Mouse (Mus musculus): ENCODE measurements around the gene Dlg4. TPM values are rescaled to one million over a fixed set of nuclear protein-coding genes. Genes with fewer than 3 reads are reported as not detected.
A peak's percentile ranks its signal among the peaks of the same experiment; 100 is the strongest.

Dlg4 gene
- total and polyA plus RNA-seq, 3 experiments: 6.5 to 24.7 TPM; not detected in 1

- TF ChIP-seq CTCF (IDR thresholded peaks at IDR 0.05 in 2 of 3, conservative IDR thresholded peaks at IDR 0.05 in 1 of 3; ENCODE audit: control insufficient read depth in 1 of 3, insufficient read depth in 1 of 3, low read depth in 2 of 3, low read length in 3 of 3, poor library complexity in 1 of 3, severe bottlenecking in 1 of 3) (no peak), MXI1 (IDR thresholded peaks at IDR 0.05; ENCODE audit: low read depth, low read length) (peak; percentile 48; the same call in 1 of the 2 replicates), ETS1 (IDR thresholded peaks at IDR 0.05; ENCODE audit: low read depth, low read length) (peak; percentile 95), GABPA (IDR thresholded peaks at IDR 0.05; ENCODE audit: low read depth, low read length) (peak; percentile 96), NELFE (IDR thresholded peaks at IDR 0.05; ENCODE audit: low read depth, low read length) (peak; percentile 27; the same call in 1 of the 2 replicates), POLR2A (IDR thresholded peaks at IDR 0.05; ENCODE audit: control insufficient read depth in 1 of 2, insufficient read depth in 1 of 2, low read depth in 1 of 2, low read length in 2 of 2, poor library complexity in 1 of 2) (no peak), ELF1 (IDR thresholded peaks at IDR 0.05; ENCODE audit: low read depth, low read length) (no peak)
Measured at GRCm38 (mm10) chr11:70075581-70075980, 58.8 kb downstream of the Dlg4 start (continued).

GRCm38 (mm10) chr11:70077441-70077840, 60.7 kb downstream of the Dlg4 start:
- H3K79me2 ChIP-seq (ENCODE audit: control insufficient read depth, insufficient read depth, low read length, poor library complexity): no peaks in the 10 kb centered on the region
- H3K27ac ChIP-seq (ENCODE audit: control insufficient read depth, low read depth, low read length): no peak overlapping the region
- H3K9me3 ChIP-seq (replicated peaks; ENCODE audit: insufficient read depth, low read length): no peaks in the 10 kb centered on the region
- no peak overlapping the region for H3K9ac ChIP-seq (ENCODE audit: control insufficient read depth, low read depth, low read length, poor library complexity, severe bottlenecking)
- H3K27me3 ChIP-seq (ENCODE audit: control insufficient read depth in 1 of 2, insufficient read depth in 2 of 2, low read length in 2 of 2): no peaks in the 10 kb centered on the region; a peak in 1 of 4 replicates
- DNase-seq (ENCODE audit: low read depth, low spot score): no peak
- TF ChIP-seq MAX (IDR thresholded peaks at IDR 0.05; ENCODE audit: low read length) (0 out of 2 replicates have a peak, but pooled peaks have one; percentile 31), ETS1 (IDR thresholded peaks at IDR 0.05; ENCODE audit: low read depth, low read length) (no peak)
- peaks cover 6 to 17% of the 10 kb centered on the region in 2 experiments for H3K4me1 ChIP-seq (ENCODE audit: control insufficient read depth in 1 of 2, insufficient read depth in 2 of 2, low read length in 2 of 2)
- H3K4me3 ChIP-seq (ENCODE audit: control insufficient read depth in 1 of 2, insufficient read depth in 1 of 2, low read depth in 2 of 2, low read length in 2 of 2): no peak overlapping the region
- peaks cover 0 to 10% of the 10 kb centered on the region in 2 experiments; a peak in 2 of 4 replicates for H3K36me3 ChIP-seq (ENCODE audit: control insufficient read depth in 1 of 2, insufficient read depth in 2 of 2, low read length in 2 of 2)

GRCm38 (mm10) chr11:70079175-70079574, 62.4 kb downstream of the Dlg4 start:
- H3K27me3 ChIP-seq (ENCODE audit: control insufficient read depth in 1 of 2, insufficient read depth in 2 of 2, low read length in 2 of 2): no peaks in the 10 kb centered on the region; a peak in 1 of 4 replicates
- DNase-seq (ENCODE audit: low read depth, low spot score): no peak

More at GRCm38 (mm10) chr11:70079175-70079574, 62.4 kb downstream of the Dlg4 start:
- H3K9ac ChIP-seq (ENCODE audit: control insufficient read depth, low read depth, low read length, poor library complexity, severe bottlenecking): no peak overlapping the region
- no peak for TF ChIP-seq NRF1 (IDR thresholded peaks at IDR 0.05; ENCODE audit: insufficient read depth, low read depth, low read length, poor library complexity, severe bottlenecking)
- no peak for TF ChIP-seq TCF12 (IDR thresholded peaks at IDR 0.05; ENCODE audit: low read depth, low read length)
- no peak for TF ChIP-seq ETS1 (IDR thresholded peaks at IDR 0.05; ENCODE audit: low read depth, low read length)
- no peak for TF ChIP-seq ZMIZ1 (IDR thresholded peaks at IDR 0.05; ENCODE audit: low read depth, low read length)
- no peak for TF ChIP-seq MEF2A (IDR thresholded peaks at IDR 0.05; ENCODE audit: extremely low read depth, insufficient replicate concordance, low read depth, low read length, poor library complexity, severe bottlenecking)
- no peak for TF ChIP-seq ZC3H11A (IDR thresholded peaks at IDR 0.05; ENCODE audit: low read depth, low read length)
- TF ChIP-seq SMC3 (IDR thresholded peaks at IDR 0.05; ENCODE audit: low read depth, low read length): no peak
- TF ChIP-seq E2F4 (IDR thresholded peaks at IDR 0.05; ENCODE audit: borderline replicate concordance, low read depth, low read length): no peak
- no peak for TF ChIP-seq JUND (IDR thresholded peaks at IDR 0.05; ENCODE audit: low read depth, low read length)
- TF ChIP-seq POLR2A (IDR thresholded peaks at IDR 0.05; ENCODE audit: control insufficient read depth in 1 of 2, insufficient read depth in 1 of 2, low read depth in 1 of 2, low read length in 2 of 2, poor library complexity in 1 of 2): no peak
- TF ChIP-seq HCFC1 (IDR thresholded peaks at IDR 0.05; ENCODE audit: low read depth, low read length): no peak
- TF ChIP-seq SIN3A (IDR thresholded peaks at IDR 0.05; ENCODE audit: low read length): no peak
- TF ChIP-seq EP300 (IDR thresholded peaks at IDR 0.05; ENCODE audit: low read depth in 1 of 2, low read length in 2 of 2): no peak
- no peak for TF ChIP-seq NELFE (IDR thresholded peaks at IDR 0.05; ENCODE audit: low read depth, low read length)
- no peak for TF ChIP-seq CHD2 (IDR thresholded peaks at IDR 0.05; ENCODE audit: low read length)
- TF ChIP-seq GABPA (IDR thresholded peaks at IDR 0.05; ENCODE audit: low read depth, low read length): no peak
- no peak for TF ChIP-seq TAL1 (IDR thresholded peaks at IDR 0.05; ENCODE audit: low read length)
- no peak for TF ChIP-seq MYC (IDR thresholded peaks at IDR 0.05; ENCODE audit: low read depth, low read length)
- H3K4me3 ChIP-seq (ENCODE audit: control insufficient read depth in 1 of 2, insufficient read depth in 1 of 2, low read depth in 2 of 2, low read length in 2 of 2): no peak overlapping the region
- no peak overlapping the region for H3K27ac ChIP-seq (ENCODE audit: control insufficient read depth, low read depth, low read length)
- no peaks in the 10 kb centered on the region for H3K9me3 ChIP-seq (replicated peaks; ENCODE audit: insufficient read depth, low read length)
- peaks cover 0 to 10% of the 10 kb centered on the region in 2 experiments; a peak in 2 of 4 replicates for H3K36me3 ChIP-seq (ENCODE audit: control insufficient read depth in 1 of 2, insufficient read depth in 2 of 2, low read length in 2 of 2)
- no peaks in the 10 kb centered on the region for H3K79me2 ChIP-seq (ENCODE audit: control insufficient read depth, insufficient read depth, low read length, poor library complexity)
- H3K4me1 ChIP-seq (ENCODE audit: control insufficient read depth in 1 of 2, insufficient read depth in 2 of 2, low read length in 2 of 2): peaks cover 6 to 17% of the 10 kb centered on the region in 2 experiments

Measured in MEL (cell line).